Comparison of ENCODE assay signal across 21 mouse cellular contexts in genomic region chr3:137763406-137763805, GRCm38 (mm10).
"Had no signal": no experiment of that assay in that cellular context is flagged by ENCODE, and none has a peak within 500 bp of the region (broad histone marks: within the 10 kb centered on the region; RNA-seq: fewer than 3 reads in every experiment).

No protein-coding gene starts in this region.

- H3K27ac ChIP-seq: limb, embryonic 10.5 days; limb, embryonic 13.5 days; liver, embryonic 12.5 days; liver, embryonic 15.5 days; lung, embryonic 15.5 days; midbrain, embryonic 10.5 days; midbrain, embryonic 13.5 days; stomach, postnatal 0 days had no signal

- H3K4me3 ChIP-seq: limb, embryonic 10.5 days; limb, embryonic 13.5 days; liver, embryonic 12.5 days; liver, embryonic 15.5 days; lung, embryonic 15.5 days; megakaryocyte, embryonic 14.5 days; midbrain, embryonic 10.5 days; midbrain, embryonic 13.5 days had no signal

- H3K36me3 ChIP-seq: limb, embryonic 10.5 days; limb, embryonic 13.5 days; liver, embryonic 12.5 days; liver, embryonic 15.5 days; lung, embryonic 15.5 days; midbrain, embryonic 10.5 days; midbrain, embryonic 13.5 days had no signal

- H3K9ac ChIP-seq: limb, embryonic 13.5 days; liver, embryonic 12.5 days; liver, embryonic 15.5 days; lung, embryonic 15.5 days; midbrain, embryonic 13.5 days had no signal

- H3K9me3 ChIP-seq: limb, embryonic 10.5 days; limb, embryonic 13.5 days; liver, embryonic 12.5 days; liver, embryonic 15.5 days; lung, embryonic 15.5 days; megakaryocyte, embryonic 14.5 days; midbrain, embryonic 10.5 days; midbrain, embryonic 13.5 days had no signal

- H3K27me3 ChIP-seq: limb, embryonic 13.5 days; liver, embryonic 12.5 days; liver, embryonic 15.5 days; lung, embryonic 15.5 days; midbrain, embryonic 13.5 days had no signal

- H3K4me1 ChIP-seq: limb, embryonic 10.5 days; limb, embryonic 13.5 days; liver, embryonic 12.5 days; liver, embryonic 15.5 days; lung, embryonic 15.5 days; megakaryocyte, embryonic 14.5 days; midbrain, embryonic 10.5 days; midbrain, embryonic 13.5 days had no signal

- DNase-seq: kidney, postnatal 14 days; kidney, postnatal 4 days; liver; lung, adult 18-20 months; lung, postnatal 10 days; lung, postnatal 36 days; right cerebral cortex, adult 18-20 months; right cerebral cortex, postnatal 14 days; right cerebral cortex, postnatal 4 days; thymus, adult 2 months; thymus, postnatal 14 days; thymus, postnatal 4 days had no signal

- ATAC-seq: liver, embryonic 12.5 days; midbrain, embryonic 13.5 days had no signal

- H3K4me2 ChIP-seq: limb, embryonic 13.5 days; liver, embryonic 12.5 days; liver, embryonic 15.5 days; lung, embryonic 15.5 days; midbrain, embryonic 13.5 days had no signal
